Mouse (Mus musculus) intestine, embryonic 16.5 days (tissue): ENCODE measurements at regions not wholly inside any gene's neighbourhood (a gene's known extent, or its start where the extent isn't known, plus 50 kb on each side); places are given as distances from the start of the nearest gene placed in this dataset.

Experiments used
- ATAC-seq: fragments of 200-750 bp; cut with Nextera tagmentation; 2 replicates; pipeline ENCODE4 v1.8.0; 2017; ENCODE audit warnings: moderate TSS enrichment, moderate library complexity
- H3K27ac ChIP-seq: fragments of 300-500 bp; sonication (generic); 2 replicates; pipeline ENCODE4 v1.5.1; 2014; ENCODE audit warnings: mild to moderate bottlenecking, low read length
- H3K27me3 ChIP-seq: fragments of 300-500 bp; sonication (generic); replicated peaks from 2 replicates; pipeline ENCODE4 v1.6.1; 2014; ENCODE audit warnings: low read length, control low read depth, mixed read lengths; ENCODE audit not compliant: control insufficient read depth, insufficient read depth
- H3K36me3 ChIP-seq: fragments of 300-500 bp; sonication (generic); 2 replicates; pipeline ENCODE4 v1.6.1; 2014; ENCODE audit warnings: low read length, control low read depth; ENCODE audit not compliant: control insufficient read depth, insufficient read depth
- H3K4me1 ChIP-seq: fragments of 300-500 bp; sonication (generic); 2 replicates; pipeline ENCODE4 v1.6.1; 2014; ENCODE audit warnings: low read length, control low read depth, mixed read lengths; ENCODE audit not compliant: control insufficient read depth, insufficient read depth
- H3K4me2 ChIP-seq: fragments of 300-500 bp; sonication (generic); 2 replicates; pipeline ENCODE4 v1.6.1; 2014; ENCODE audit warnings: low read depth, low read length, control low read depth
- H3K4me3 ChIP-seq: fragments of 300-500 bp; sonication (generic); 2 replicates; pipeline ENCODE4 v1.5.1; 2014; ENCODE audit warnings: mild to moderate bottlenecking, low read length
- H3K9ac ChIP-seq: fragments of 300-500 bp; sonication (generic); 2 replicates; pipeline ENCODE4 v1.6.1; 2014; ENCODE audit warnings: low read depth, low read length
- H3K9me3 ChIP-seq: fragments of 300-500 bp; sonication (generic); 2 replicates; pipeline ENCODE4 v1.6.1; 2016; ENCODE audit warnings: low read length, control low read depth; ENCODE audit not compliant: control insufficient read depth
- WGBS: fragments of 180-500 bp; shearing (Covaris S2); extraction: QIAGEN DNeasy Blood & Tissue Kit; methylation state at CpG from one replicate; pipeline ENCODE4 v1.1.7; 2014; 5-methylcytosine and 5-hydroxymethylcytosine counted together

DNA sequence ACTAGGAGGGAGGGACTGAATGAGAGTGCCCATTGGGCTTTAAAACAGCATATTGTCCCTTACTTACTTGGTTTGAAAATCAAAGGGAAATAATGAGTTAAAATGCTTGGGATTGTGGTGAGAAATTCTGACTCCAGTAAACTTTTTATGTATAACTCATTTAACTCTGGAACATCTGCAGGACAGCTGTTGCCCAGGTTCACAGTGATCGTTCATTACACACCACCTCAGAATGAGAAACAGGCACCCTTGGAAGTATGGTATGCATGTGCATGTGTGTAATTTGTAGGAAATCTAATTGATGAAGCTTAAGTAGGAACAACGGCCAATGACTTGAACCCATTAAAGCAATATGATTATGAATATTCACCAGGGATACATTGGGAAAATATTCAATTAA is 210.4 kb upstream of the Thbs1 start:
- H3K4me3 ChIP-seq = no peak overlapping the region
- H3K4me2 ChIP-seq = no peak overlapping the region
- no peaks in the 10 kb centered on the region for H3K36me3 ChIP-seq
- H3K27me3 ChIP-seq = no peaks in the 10 kb centered on the region
- H3K9me3 ChIP-seq = no peaks in the 10 kb centered on the region
- 64% methylated on average over 2 of the region's 2 CpGs for WGBS
- H3K27ac ChIP-seq = no peak overlapping the region
- H3K9ac ChIP-seq = no peak overlapping the region
- ATAC-seq = no peak
- no peaks in the 10 kb centered on the region for H3K4me1 ChIP-seq

DNA sequence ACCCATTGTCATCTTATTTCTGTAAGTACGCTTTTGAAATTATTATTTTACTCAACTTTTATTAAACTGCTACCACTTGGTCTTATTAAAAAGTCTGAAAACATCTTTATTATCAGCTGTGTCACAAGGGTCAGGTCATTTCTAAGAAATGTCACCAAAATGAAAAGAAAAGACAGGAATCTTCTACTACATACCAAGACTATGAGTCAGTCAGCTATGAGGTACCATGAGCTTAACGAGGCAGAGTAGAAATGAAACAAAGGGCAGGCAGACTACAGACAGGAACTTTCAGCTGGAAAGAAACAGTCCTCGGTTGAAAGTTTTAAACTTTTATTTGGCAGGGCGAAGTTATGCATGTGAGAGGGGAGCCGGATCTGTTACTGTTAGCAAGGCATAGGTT is 208.8 kb upstream of the Thbs1 start:
- no peak for ATAC-seq
- H3K27ac ChIP-seq = no peak overlapping the region
- H3K9me3 ChIP-seq = no peaks in the 10 kb centered on the region
- no peak overlapping the region for H3K4me3 ChIP-seq
- 74% methylated on average over 5 of the region's 5 CpGs for WGBS
- no peaks in the 10 kb centered on the region for H3K27me3 ChIP-seq
- no peak overlapping the region for H3K4me2 ChIP-seq
- no peaks in the 10 kb centered on the region for H3K36me3 ChIP-seq
- no peaks in the 10 kb centered on the region for H3K4me1 ChIP-seq
- no peak overlapping the region for H3K9ac ChIP-seq

DNA sequence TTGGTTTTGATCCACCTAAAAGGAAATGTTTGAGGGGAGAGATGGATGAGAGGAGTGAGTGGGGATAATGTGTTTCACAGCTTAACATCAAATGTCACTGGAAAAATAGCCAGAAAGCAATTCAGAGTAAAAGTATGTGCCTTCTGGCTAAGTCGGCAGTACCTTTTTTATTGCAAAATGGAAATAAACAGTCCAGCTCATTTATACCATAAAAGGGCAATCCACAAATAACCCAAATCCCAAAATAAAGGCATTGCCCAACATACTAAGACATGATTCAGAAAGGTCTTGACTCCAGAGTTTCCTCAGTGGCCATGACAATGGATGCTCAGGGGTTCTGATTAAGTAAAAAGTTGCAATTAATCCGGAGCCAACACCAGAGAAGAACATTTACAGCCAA is 208.0 kb upstream of the Thbs1 start:
- no peaks in the 10 kb centered on the region for H3K4me1 ChIP-seq
- H3K4me3 ChIP-seq = no peak overlapping the region
- no peak for ATAC-seq
- H3K4me2 ChIP-seq = no peak overlapping the region
- WGBS = 78% methylated on average over 2 of the region's 2 CpGs
- no peaks in the 10 kb centered on the region for H3K27me3 ChIP-seq
- no peaks in the 10 kb centered on the region for H3K9me3 ChIP-seq
- no peaks in the 10 kb centered on the region for H3K36me3 ChIP-seq
- no peak overlapping the region for H3K27ac ChIP-seq
- no peak overlapping the region for H3K9ac ChIP-seq

DNA sequence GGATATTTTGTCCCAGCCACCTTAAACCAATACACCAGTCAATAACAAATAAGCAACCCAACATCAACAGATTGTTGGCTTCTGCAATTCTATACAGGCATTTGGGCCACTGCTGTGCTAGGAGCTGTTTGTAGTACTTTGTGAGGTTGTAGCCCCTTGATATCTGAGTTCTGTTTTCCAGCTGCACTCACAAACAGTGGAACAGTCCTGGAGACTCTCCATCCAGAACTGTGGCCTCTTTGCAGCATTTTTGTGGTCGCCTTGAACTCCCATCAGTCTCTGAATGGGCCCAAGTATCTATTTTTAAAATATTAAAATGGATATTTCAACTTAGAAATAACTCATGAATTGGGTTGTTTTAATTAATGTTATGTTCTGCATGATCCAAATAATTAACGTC is 205.2 kb upstream of the Thbs1 start:
- Histone ChIP-seq H3K36me3 (no peaks in the 10 kb centered on the region), H3K27me3 (no peaks in the 10 kb centered on the region), H3K27ac (no peak overlapping the region), H3K4me1 (no peaks in the 10 kb centered on the region), H3K9ac (no peak overlapping the region), H3K4me2 (no peak overlapping the region), H3K4me3 (no peak overlapping the region), H3K9me3 (no peaks in the 10 kb centered on the region)
- WGBS = 91% methylated on average over 2 of the region's 2 CpGs
- ATAC-seq = no peak

DNA sequence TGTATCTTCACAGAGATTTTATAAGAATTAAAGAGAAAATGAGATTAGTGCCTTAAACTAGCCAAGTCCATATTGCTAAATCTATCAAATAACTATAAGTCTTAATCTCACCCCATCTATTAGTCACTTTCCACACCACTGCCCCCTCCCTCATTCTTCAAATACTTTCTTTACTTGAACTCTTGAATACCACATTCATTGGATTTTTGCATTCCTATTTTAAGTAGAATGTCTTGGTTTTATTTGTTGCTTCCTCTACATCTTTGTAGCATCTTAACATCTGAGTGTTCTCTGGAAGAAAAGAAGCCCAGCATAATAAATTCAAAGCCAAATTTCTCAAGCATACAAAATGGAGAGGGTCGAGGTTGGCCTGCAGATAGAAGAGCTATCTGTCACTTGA is 200.9 kb upstream of the Thbs1 start:
- 63% methylated on average over 1 of the region's 1 CpGs for WGBS
- H3K4me1 ChIP-seq = no peaks in the 10 kb centered on the region
- H3K27me3 ChIP-seq = no peaks in the 10 kb centered on the region
- no peak overlapping the region for H3K4me3 ChIP-seq
- no peak overlapping the region for H3K4me2 ChIP-seq
- H3K9ac ChIP-seq = no peak overlapping the region
- H3K27ac ChIP-seq = no peak overlapping the region
- H3K9me3 ChIP-seq = no peaks in the 10 kb centered on the region
- ATAC-seq = no peak
- no peaks in the 10 kb centered on the region for H3K36me3 ChIP-seq

DNA sequence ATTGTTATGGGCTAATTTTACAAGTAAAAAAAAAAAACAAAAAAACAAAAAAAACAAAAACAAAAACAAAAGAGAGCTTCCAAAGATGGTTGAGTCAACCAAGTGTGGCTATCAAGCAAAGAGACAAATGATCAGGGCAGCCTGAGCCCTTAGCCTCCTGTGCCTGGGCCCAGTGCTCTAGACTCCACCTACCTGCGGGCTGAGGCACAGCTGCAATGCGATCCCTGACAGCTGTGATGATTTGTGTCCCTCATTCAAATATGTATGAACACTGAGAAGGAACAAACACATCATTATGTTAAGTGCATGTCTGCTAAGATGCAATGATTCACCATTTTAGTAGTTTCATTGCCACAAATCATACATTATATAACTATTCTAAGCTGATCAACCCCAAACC is 199.0 kb upstream of the Thbs1 start:
- H3K4me3 ChIP-seq = no peak overlapping the region
- H3K36me3 ChIP-seq = no peaks in the 10 kb centered on the region
- no peak overlapping the region for H3K27ac ChIP-seq
- H3K9ac ChIP-seq = no peak overlapping the region
- no peaks in the 10 kb centered on the region for H3K4me1 ChIP-seq
- ATAC-seq = no peak
- H3K4me2 ChIP-seq = no peak overlapping the region
- no peaks in the 10 kb centered on the region for H3K27me3 ChIP-seq
- 73% methylated on average over 2 of the region's 2 CpGs for WGBS
- H3K9me3 ChIP-seq = no peaks in the 10 kb centered on the region

DNA sequence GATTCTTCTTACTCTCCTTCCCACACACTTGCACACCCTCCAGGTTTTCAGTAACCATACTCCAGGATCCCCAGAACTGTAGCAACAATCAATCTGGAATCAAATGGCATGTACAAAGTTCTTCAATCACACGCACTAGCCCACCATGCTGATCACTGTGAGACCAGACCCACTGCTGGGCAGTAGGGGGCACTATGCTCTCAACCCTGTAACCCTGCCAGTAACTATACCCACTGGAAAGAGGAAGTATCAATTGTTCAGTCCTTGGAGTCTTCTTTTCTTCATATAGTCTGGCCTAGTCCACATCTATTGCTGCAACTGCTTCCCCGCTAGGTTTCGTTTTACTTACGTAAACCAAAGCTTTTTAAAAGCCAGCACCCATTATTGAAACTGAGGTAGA is 197.8 kb upstream of the Thbs1 start:
- Histone ChIP-seq H3K27me3 (no peaks in the 10 kb centered on the region), H3K4me1 (no peaks in the 10 kb centered on the region), H3K27ac (no peak overlapping the region), H3K4me3 (no peak overlapping the region), H3K9ac (no peak overlapping the region), H3K9me3 (no peaks in the 10 kb centered on the region), H3K4me2 (no peak overlapping the region), H3K36me3 (no peaks in the 10 kb centered on the region)
- ATAC-seq = no peak
- WGBS = 92% methylated on average over 4 of the region's 4 CpGs

DNA sequence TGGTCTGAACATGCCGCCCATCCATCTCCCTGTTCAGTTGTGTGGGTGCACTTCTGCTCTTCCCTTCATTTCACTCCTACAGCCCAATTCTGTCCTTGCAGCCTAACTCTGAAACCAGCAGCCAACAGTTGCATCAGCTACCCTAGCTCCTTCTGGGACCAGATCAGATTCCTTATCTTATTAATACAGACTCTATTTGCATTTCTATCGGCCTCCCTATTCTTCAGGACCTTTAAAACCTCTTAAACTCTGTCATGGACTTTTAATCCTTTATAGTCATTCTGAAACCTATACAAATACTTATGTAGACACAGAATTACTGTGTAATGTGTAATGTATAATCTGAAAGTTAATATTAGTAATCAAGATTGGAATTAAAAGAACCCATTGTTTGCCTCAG is 195.9 kb upstream of the Thbs1 start:
- Histone ChIP-seq H3K27ac (no peak overlapping the region), H3K9me3 (no peaks in the 10 kb centered on the region), H3K36me3 (no peaks in the 10 kb centered on the region), H3K4me3 (no peak overlapping the region), H3K27me3 (no peaks in the 10 kb centered on the region), H3K4me2 (no peak overlapping the region), H3K9ac (no peak overlapping the region), H3K4me1 (no peaks in the 10 kb centered on the region)
- ATAC-seq = no peak
- 75% methylated on average over 2 of the region's 2 CpGs for WGBS

DNA sequence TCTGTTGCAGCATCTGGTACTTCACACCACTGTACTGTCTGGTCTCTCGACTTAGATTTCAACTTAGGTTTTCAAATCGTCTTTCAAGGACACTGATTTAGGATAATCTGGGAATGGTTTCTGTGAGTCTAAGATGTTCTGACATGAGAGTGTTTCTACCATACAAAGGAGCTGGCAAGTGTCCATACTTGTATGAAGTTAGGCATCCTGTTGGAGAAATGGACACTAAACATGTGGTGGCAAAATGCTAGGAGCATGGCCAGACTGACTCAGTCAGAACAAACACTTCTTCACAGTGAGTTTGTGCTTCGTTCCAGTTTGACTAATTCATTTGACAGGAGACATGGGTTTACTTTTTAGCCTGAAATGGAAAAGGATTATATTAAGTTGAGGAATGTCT is 194.5 kb upstream of the Thbs1 start:
- Histone ChIP-seq H3K9ac (no peak overlapping the region), H3K4me2 (no peak overlapping the region), H3K9me3 (no peaks in the 10 kb centered on the region), H3K27me3 (no peaks in the 10 kb centered on the region), H3K4me3 (no peak overlapping the region), H3K4me1 (no peaks in the 10 kb centered on the region), H3K36me3 (no peaks in the 10 kb centered on the region), H3K27ac (no peak overlapping the region)
- no peak for ATAC-seq
- WGBS = 72% methylated on average over 3 of the region's 3 CpGs

DNA sequence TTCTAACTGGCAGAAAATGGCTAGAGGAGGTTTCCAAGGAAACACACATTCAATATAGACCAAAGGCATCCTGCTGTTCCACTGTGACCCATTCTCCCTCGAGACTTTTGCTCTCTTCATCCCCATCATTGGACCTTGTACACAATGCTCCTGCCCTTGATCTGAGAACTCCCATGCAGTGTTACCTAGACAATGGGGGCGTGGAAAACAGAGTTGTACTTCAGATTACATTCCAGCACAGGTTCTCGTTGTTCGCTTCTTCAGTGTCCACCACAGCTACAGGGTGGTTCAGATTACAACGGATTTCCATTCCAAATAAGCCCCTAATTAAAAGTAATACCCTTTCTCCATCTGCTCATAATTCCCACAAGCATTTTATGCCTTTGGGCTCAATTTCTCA is 186.8 kb upstream of the Thbs1 start:
- WGBS = 69% methylated on average over 5 of the region's 5 CpGs
- H3K36me3 ChIP-seq = no peaks in the 10 kb centered on the region
- no peaks in the 10 kb centered on the region for H3K9me3 ChIP-seq
- no peak for ATAC-seq
- no peak overlapping the region for H3K4me3 ChIP-seq
- H3K9ac ChIP-seq = no peak overlapping the region
- H3K27me3 ChIP-seq = no peaks in the 10 kb centered on the region
- H3K4me2 ChIP-seq = no peak overlapping the region
- no peaks in the 10 kb centered on the region; the same call in 1 of the 2 replicates for H3K4me1 ChIP-seq
- H3K27ac ChIP-seq = no peak overlapping the region
